Mouse (Mus musculus): ENCODE results near the gene Fbxw4.

GRCm38 (mm10) chr19:45627036-45627435 lies 33.1 kb downstream of the Fbxw4 start:
- no peak for TF ChIP-seq EP300 (IDR thresholded peaks at IDR 0.05; ENCODE audit: low read depth)
- no peak for TF ChIP-seq CTCF (IDR thresholded peaks at IDR 0.05; ENCODE audit: low read depth)
